Mouse (Mus musculus) layer of hippocampus, adult 8-10 months (tissue): ENCODE measurements at regions not wholly inside any gene's neighbourhood (a gene's known extent, or its start where the extent isn't known, plus 50 kb on each side); places are given as distances from the start of the nearest gene placed in this dataset.

Experiments
- DNase-seq, 2 experiments: peaks; one replicate each; pipeline ENCODE4 v3.0.0; 2022; ENCODE audit warnings: low spot score in 2 of 2

GRCm38 (mm10) chr3:34136385-34136784 lies 55.3 kb upstream of the Dnajc19 start:
- no peak for DNase-seq
